Mouse (Mus musculus) mouse embryonic stem cell (cell line): Measurements from ENCODE around the gene Gm973.

Experiments used
- in situ Hi-C, 2 experiments: fragments of 300-500 bp; cut with MboI; formaldehyde crosslinking; loops; 1 replicate in 1 of 2; 3 replicates in 1 of 2; pipeline ENCODE4 v1.14.3; 2019 to 2020; ENCODE audit warnings: low sequenced_read_pairs in 2 of 2, low pct_unique_long_range_greater_than_20kb in 1 of 2, mixed read lengths in 1 of 2; ENCODE audit not compliant: unreplicated experiment in 1 of 2

The Gm973 gene

DNA sequence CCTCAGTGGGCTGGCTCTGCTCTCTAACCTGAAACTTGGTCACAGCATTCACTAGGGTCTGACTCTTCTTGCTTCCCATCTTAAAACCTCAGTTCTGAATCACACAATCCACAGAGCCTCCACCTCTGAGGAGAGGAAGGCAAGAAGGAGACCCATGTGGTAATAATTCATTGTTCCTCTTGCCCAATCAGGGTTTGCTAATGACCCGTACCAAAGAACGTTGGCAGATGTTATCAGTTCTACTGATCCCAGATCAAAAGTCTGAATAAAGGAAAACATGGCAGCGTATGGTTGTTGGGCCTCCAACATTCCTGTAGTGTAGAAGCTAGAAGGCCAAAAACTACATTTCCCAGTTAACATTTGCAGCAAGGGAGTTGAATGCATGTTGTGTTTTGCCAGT lies 55.4 kb downstream of the Gm973 start:
- in situ Hi-C loops, result no loop called here

- in situ Hi-C loops, result no loop called here
Measured at GRCm38 (mm10) chr1:59573843-59574242, 57.8 kb downstream of the Gm973 start.

- in situ Hi-C loops, result loop anchor here in 1 of 2 experiments (25.0 kb wide), 1 partner anchor 262 kb away; no protein-coding TSS in a partner anchor
Measured at GRCm38 (mm10) chr1:59574262-59575187, 58.5 kb downstream of the Gm973 start.

DNA sequence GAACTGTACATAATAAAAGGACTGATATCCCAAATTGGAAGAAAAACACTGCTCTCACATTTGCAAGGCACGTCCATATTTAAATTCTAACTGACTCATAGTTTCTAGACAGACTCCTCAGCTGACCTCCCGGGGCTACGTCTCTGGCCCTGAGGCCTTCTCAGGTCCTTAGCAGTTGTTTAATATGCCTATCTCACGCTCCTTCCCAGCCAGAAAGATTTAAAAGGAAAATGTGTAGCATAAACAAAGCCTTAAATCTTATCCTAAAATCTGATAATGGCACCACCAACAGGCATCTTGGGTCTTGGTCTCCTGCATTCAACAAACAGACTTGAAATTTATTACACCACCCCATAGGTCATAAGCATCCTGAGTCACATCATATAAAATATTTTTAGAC lies 62.7 kb downstream of the Gm973 start:
- in situ Hi-C loops, result loop anchor here in 1 of 2 experiments (25.0 kb wide), 1 partner anchor 266 kb away; no protein-coding TSS in a partner anchor

GRCm38 (mm10) chr1:59579327-59579726 lies 63.3 kb downstream of the Gm973 start:
- in situ Hi-C loops, result loop anchor here in 1 of 2 experiments (25.0 kb wide), 1 partner anchor 267 kb away; no protein-coding TSS in a partner anchor

DNA sequence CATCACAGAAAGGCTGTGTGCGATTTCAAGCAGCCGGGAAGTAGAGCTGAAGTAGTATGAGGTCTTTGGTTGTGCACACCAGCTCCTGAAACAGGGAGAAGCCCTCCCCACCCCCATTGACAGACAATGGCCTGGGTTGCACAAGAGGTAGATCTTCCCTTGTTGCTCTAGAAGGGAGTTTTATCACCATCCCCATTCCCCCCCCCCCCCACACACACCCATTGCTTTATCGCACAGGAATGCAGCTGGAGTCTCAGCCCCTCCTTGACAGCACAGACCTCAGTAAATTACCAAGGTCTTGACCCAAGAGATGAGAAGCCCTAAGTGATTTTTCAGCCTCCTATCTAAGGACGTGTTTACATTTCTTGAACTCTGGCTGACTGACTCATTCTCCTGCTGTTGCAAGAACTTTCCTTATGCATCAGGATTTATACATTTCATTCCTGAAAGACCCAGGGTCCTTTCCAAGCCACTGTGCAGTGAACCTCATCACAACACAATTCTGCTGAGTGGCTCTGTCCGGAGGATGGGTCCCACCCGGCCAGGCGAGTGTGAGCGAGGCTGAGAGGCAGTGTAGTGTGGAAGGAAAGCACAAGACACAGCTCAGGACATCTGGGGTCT lies 64.2 kb downstream of the Gm973 start:
- in situ Hi-C loops, result loop anchor here in 1 of 2 experiments (25.0 kb wide), 1 partner anchor 268 kb away; no protein-coding TSS in a partner anchor

- in situ Hi-C loops, result loop anchor here in 1 of 2 experiments (25.0 kb wide), 1 partner anchor 269 kb away; no protein-coding TSS in a partner anchor
Measured at GRCm38 (mm10) chr1:59580880-59581279, 64.8 kb downstream of the Gm973 start.

GRCm38 (mm10) chr1:59584656-59585410 lies 68.8 kb downstream of the Gm973 start:
- in situ Hi-C loops, result loop anchor here in 1 of 2 experiments (25.0 kb wide), 1 partner anchor 273 kb away; no protein-coding TSS in a partner anchor

DNA sequence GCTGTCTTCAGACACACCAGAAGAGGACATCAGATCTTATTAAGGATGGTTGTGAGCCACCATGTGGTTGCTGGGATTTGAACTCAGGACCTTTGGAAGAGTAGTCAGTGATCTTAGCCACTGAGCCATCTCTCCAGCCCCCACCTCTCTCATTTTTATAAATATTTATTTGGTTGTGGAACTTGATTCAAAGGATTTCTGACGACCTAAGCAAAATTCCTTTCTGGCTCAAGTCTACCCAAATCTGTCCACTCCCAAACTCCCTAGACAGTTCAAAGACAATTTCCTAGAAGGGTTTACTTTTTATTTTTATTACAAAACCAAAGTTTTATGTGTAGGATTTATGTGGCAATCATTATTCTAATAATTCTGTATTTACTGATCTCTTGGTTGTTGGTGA lies 73.2 kb downstream of the Gm973 start:
- in situ Hi-C loops, result loop anchor here in 1 of 2 experiments (25.0 kb wide), 1 partner anchor 277 kb away; no protein-coding TSS in a partner anchor

DNA sequence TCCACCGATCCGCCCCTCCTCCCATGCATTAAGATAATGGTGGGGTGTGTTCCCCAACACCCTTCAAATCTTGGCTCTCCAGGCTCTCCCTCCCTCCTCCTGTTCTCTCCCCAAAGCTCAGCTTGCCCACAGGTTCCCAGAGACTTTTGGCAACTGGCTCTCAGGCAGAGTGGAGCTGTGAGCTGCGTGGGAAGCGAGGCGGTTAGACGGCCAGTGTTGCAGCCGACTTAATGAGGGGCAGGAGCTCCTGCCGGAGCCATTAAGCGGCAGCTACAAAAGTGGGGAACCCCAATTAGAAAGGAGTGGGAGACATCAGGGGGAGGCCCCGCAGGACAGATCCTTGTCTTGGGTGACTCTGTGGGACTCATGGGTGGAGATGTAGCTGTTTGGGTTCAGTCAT lies 76.3 kb downstream of the Gm973 start:
- in situ Hi-C loops, result loop anchor here in 1 of 2 experiments (25.0 kb wide), 1 partner anchor 280 kb away; no protein-coding TSS in a partner anchor

- in situ Hi-C loops, result loop anchor here in 1 of 2 experiments (25.0 kb wide), 1 partner anchor 281 kb away; no protein-coding TSS in a partner anchor
Measured at GRCm38 (mm10) chr1:59592876-59593275, 76.8 kb downstream of the Gm973 start.

- in situ Hi-C loops, result loop anchor here in 1 of 2 experiments (25.0 kb wide), 1 partner anchor 281 kb away; no protein-coding TSS in a partner anchor
Measured at GRCm38 (mm10) chr1:59593622-59594035, 77.6 kb downstream of the Gm973 start.

- in situ Hi-C loops, result loop anchor here in 1 of 2 experiments (25.0 kb wide), 1 partner anchor 282 kb away; no protein-coding TSS in a partner anchor
Measured at GRCm38 (mm10) chr1:59594586-59595266, 78.7 kb downstream of the Gm973 start.

DNA sequence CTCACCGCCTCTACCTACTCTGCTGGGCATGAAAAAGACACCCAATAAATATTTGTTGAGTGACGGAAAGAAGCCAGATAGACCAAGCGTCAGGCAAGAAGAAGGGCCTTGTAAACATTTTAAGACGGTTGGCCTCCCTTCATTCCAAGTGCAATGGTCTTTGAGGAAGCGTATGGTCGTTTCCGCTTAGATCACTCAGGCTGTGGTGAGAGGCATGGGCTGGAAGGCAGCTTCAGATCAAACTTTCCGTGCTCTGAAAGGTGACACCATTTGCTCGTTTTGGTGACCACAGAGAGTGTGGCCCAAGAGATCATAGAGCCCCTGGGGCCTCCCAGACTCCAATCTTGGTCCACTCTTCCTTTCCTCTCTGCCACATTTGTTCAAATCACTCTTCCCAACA lies 79.5 kb downstream of the Gm973 start:
- in situ Hi-C loops, result loop anchor here in 1 of 2 experiments (25.0 kb wide), 1 partner anchor 283 kb away; no protein-coding TSS in a partner anchor

DNA sequence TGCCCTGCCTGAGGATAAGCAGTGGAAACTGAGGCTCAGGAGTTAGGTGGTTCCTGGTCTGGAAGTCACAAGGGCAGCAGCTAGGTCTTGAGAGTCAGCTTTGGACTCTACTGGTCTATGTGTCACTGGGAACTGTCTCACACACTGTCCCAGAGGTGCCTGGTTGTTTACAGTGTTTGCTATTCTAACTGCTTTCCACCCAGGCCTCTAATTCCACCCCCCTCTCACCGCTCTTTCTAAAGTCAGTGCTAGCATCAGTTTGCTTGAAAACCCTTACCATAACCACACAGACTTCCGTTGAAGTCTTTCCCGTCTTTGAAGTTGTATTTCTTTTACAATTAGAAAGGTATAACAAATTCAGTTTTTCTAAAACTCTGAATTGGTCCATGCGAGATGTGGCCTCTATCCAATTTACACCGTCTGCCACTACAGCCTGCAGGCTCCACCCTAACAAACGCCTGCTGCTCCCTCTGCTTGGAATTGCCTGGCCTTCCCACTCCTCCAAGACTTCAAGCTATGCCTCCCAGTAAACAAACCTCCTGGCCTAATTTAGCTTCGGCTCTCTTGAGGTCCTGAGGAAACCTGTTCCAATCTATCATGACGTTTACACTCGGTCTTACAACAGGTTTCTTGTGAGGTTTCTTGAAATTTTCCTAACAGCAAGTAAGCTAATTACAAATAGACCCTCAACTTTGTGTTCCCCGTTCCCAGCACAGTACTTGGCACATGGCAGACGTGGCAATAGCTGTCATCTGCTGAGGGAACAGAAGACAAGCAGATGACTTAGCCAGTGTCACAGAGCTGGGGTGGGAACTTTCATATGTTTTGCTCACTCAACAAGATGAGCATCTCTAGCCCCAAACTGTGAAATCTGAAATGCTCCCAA lies 86.7 kb downstream of the Gm973 start:
- in situ Hi-C loops, result loop anchor here in 1 of 2 experiments (25.0 kb wide), 1 partner anchor 840 kb away; no protein-coding TSS in a partner anchor

GRCm38 (mm10) chr1:59603417-59603712 lies 87.3 kb downstream of the Gm973 start:
- in situ Hi-C loops, result loop anchor here in 1 of 2 experiments (25.0 kb wide), 1 partner anchor 841 kb away; no protein-coding TSS in a partner anchor
